Comparison of ENCODE assay signal across 8 mouse cellular contexts in genomic region chr17:83807778-83808398, GRCm38 (mm10). TPM values are rescaled to one million over a fixed set of nuclear protein-coding genes. Genes with fewer than 3 reads are reported as not detected.
DNase-seq lines count a peak whose midpoint lies in the region; ATAC-seq and TF ChIP-seq lines count a peak whose summit lies in the region.

No protein-coding gene starts in this region.

- H3K36me3 ChIP-seq in ES-Bruce4 (ENCODE audit: control insufficient read depth, insufficient read depth, low read length, poor library complexity, severe bottlenecking) = no peaks in the 10 kb centered on the region
- peaks cover 66% of the 10 kb centered on the region for H3K36me3 ChIP-seq in liver, embryonic 15.5 days (replicated peaks)

- DNase-seq in A20 (ENCODE audit: low read depth, low spot score) = peak; percentile 92
- peak; percentile 88 for DNase-seq in c-Kit-positive CD71-positive TER-119-negative erythroid progenitor cells, embryonic 14.5 days (ENCODE audit: low read depth)
- peak; percentile 43 to 64 for DNase-seq in frontal cortex, postnatal 25 days (ENCODE audit: low spot score in 2 of 2)
- DNase-seq in kidney, postnatal 10 days = peak; percentile 74
- peak; percentile 25 for DNase-seq in retina, postnatal 7 days (ENCODE audit: low read depth, low spot score)

- peaks cover 3% of the 10 kb centered on the region for H3K4me1 ChIP-seq in ES-Bruce4 (ENCODE audit: control insufficient read depth, insufficient read depth, low read length)
- peaks cover 58% of the 10 kb centered on the region for H3K4me1 ChIP-seq in liver, embryonic 15.5 days (replicated peaks)

- no peak overlapping the region for H3K27ac ChIP-seq in ES-Bruce4 (ENCODE audit: insufficient read depth, low read length)
- H3K27ac ChIP-seq in liver, embryonic 15.5 days (replicated peaks) = peak overlapping the region; percentile 82

- no peak for ATAC-seq in liver, embryonic 15.5 days (ENCODE audit: insufficient read depth)
- no peak for ATAC-seq in activated CD4-positive, CD25-positive, alpha-beta regulatory T cell, adult 4 months

- WGBS in liver, embryonic 15.5 days (ENCODE audit: insufficient replicate concordance) = 59% methylated on average over 11 of the region's 11 CpGs

- no peaks in the 10 kb centered on the region for H3K9me3 ChIP-seq in ES-Bruce4 (replicated peaks; ENCODE audit: control insufficient read depth, insufficient read depth, low read length, poor library complexity, severe bottlenecking)
- H3K9me3 ChIP-seq in liver, embryonic 15.5 days (replicated peaks) = no peaks in the 10 kb centered on the region

- 0 out of 2 replicates have a peak overlapping the region, but pooled peaks have one; percentile 61 for H3K4me2 ChIP-seq in liver, embryonic 15.5 days

- TF ChIP-seq CTCF in ES-Bruce4 (IDR thresholded peaks at IDR 0.05; ENCODE audit: low read depth, low read length) = peak; percentile 58

- no peak for TF ChIP-seq POLR2A in ES-Bruce4 (IDR thresholded peaks at IDR 0.05; ENCODE audit: insufficient read depth, low read length)

- no peaks in the 10 kb centered on the region for H3K27me3 ChIP-seq in ES-Bruce4 (ENCODE audit: control insufficient read depth, insufficient read depth, low read length, poor library complexity, severe bottlenecking)
- H3K27me3 ChIP-seq in liver, embryonic 15.5 days = no peaks in the 10 kb centered on the region

- H3K4me3 ChIP-seq in ES-Bruce4 (ENCODE audit: low read depth, low read length) = no peak overlapping the region
- H3K4me3 ChIP-seq in liver, embryonic 15.5 days (replicated peaks) = no peak overlapping the region

- no peak overlapping the region for H3K9ac ChIP-seq in ES-Bruce4 (ENCODE audit: low read depth, poor library complexity, severe bottlenecking)
- no peak overlapping the region for H3K9ac ChIP-seq in liver, embryonic 15.5 days

- 0 out of 2 replicates have a peak, but pooled peaks have one; percentile 37 for TF ChIP-seq EP300 in ES-Bruce4 (IDR thresholded peaks at IDR 0.05; ENCODE audit: insufficient read depth, low read depth, low read length)

RNA-seq across cellular contexts. Expression of gene Haao, which starts 39.9 kb away (rescaled TPM):
- polyA plus RNA-seq in ES-Bruce4 (2011; ENCODE audit: insufficient read depth, insufficient read length, low read depth, missing spikeins) = 0.50 and 0.55 TPM in 2 replicates
- 57.4 and 80.7 TPM in 2 replicates for polyA plus RNA-seq in liver, embryonic 15.5 days (2015; fragmentation: Nextera tagmentation; extraction: Ambion mirVana)
- 1 to 10 TPM; 1.3 to 3.2 TPM for polyA plus RNA-seq in activated CD4-positive, CD25-positive, alpha-beta regulatory T cell, adult 4 months (2017; shearing (Covaris generic))

Comparison
In these comparisons a context has a peak if more than half of its experiments do, and no peak if none do; other contexts are left out.
1. DNase-seq: peak in every context shown above with its lines; median percentile 92 in A20; 88 in c-Kit-positive CD71-positive TER-119-negative erythroid progenitor cells, embryonic 14.5 days; 74 in kidney, postnatal 10 days; 54 in frontal cortex, postnatal 25 days; 25 in retina, postnatal 7 days.
2. RNA of gene Haao, which starts 39.9 kb away (polyA plus RNA-seq): 57.4 to 80.7 TPM in liver, embryonic 15.5 days; 1.3 to 3.2 TPM in activated CD4-positive, CD25-positive, alpha-beta regulatory T cell, adult 4 months and 0.50 to 0.55 TPM in ES-Bruce4; every median in the first group is over 10 times any median in the second.